Mouse (Mus musculus) forebrain, embryonic 12.5 days (tissue): ENCODE measurements around the gene Nipsnap3b. TPM values are rescaled to one million over a fixed set of nuclear protein-coding genes. Genes with fewer than 3 reads are reported as not detected.

Experiments used
- ATAC-seq: fragments of 200-750 bp; cut with Nextera tagmentation; 2 replicates; pipeline ENCODE4 v1.8.0; 2017; ENCODE audit warnings: moderate TSS enrichment; ENCODE audit not compliant: low FRiP score
- H3K27ac ChIP-seq: fragments of 300-500 bp; sonication (generic); 2 replicates; pipeline ENCODE4 v1.5.1; 2016; ENCODE audit warnings: mild to moderate bottlenecking
- H3K27me3 ChIP-seq: fragments of 300-500 bp; sonication (generic); 2 replicates; pipeline ENCODE4 v1.6.1; 2016; ENCODE audit warnings: mild to moderate bottlenecking
- H3K36me3 ChIP-seq: fragments of 300-500 bp; sonication (generic); replicated peaks from 2 replicates; pipeline ENCODE4 v1.6.1; 2016; ENCODE audit warnings: mild to moderate bottlenecking
- H3K4me1 ChIP-seq: fragments of 300-500 bp; sonication (generic); 2 replicates; pipeline ENCODE4 v1.6.1; 2016
- H3K4me2 ChIP-seq: fragments of 300-500 bp; sonication (generic); 2 replicates; pipeline ENCODE4 v1.6.1; 2016; ENCODE audit warnings: mild to moderate bottlenecking, moderate library complexity
- H3K4me3 ChIP-seq: fragments of 300-500 bp; sonication (generic); replicated peaks from 2 replicates; pipeline ENCODE4 v1.5.1; 2016; ENCODE audit warnings: mild to moderate bottlenecking
- H3K9ac ChIP-seq: fragments of 300-500 bp; sonication (generic); 2 replicates; pipeline ENCODE4 v1.6.1; 2016; ENCODE audit warnings: mild to moderate bottlenecking
- H3K9me3 ChIP-seq: fragments of 300-500 bp; sonication (generic); 2 replicates; pipeline ENCODE4 v1.6.1; 2016
- WGBS: fragments of 180-500 bp; shearing (Covaris S2); methylation state at CpG from one replicate; pipeline ENCODE4 v1.1.7; 2016; 5-methylcytosine and 5-hydroxymethylcytosine counted together
- polyA plus RNA-seq: library from polyadenylated mRNA; unstranded; fragments of >200 nt; fragmentation: Nextera tagmentation; extraction: Ambion mirVana; gene quantifications from 2 replicates; pipeline ENCODE4 v1.2.1, GENCODE M21; 2016

Gene Nipsnap3b
- polyA plus RNA-seq, 1 experiment from 2014 or later, result 95.1 TPM

GRCm38 (mm10) chr4:53023189-53023925 is 11.7 kb downstream of the Nipsnap3b start:
- no peak overlapping the region for H3K27ac ChIP-seq
- no peak overlapping the region for H3K4me2 ChIP-seq
- no peak overlapping the region for H3K9ac ChIP-seq
- H3K4me3 ChIP-seq, result no peak overlapping the region
- no peaks in the 10 kb centered on the region for H3K4me1 ChIP-seq
- H3K9me3 ChIP-seq, result no peaks in the 10 kb centered on the region
- ATAC-seq, result no peak
- H3K36me3 ChIP-seq, result peaks cover 38% of the 10 kb centered on the region
- H3K27me3 ChIP-seq, result no peaks in the 10 kb centered on the region
- whole genome bisulfite sequencing, result 95% methylated on average over 14 of the region's 14 CpGs

- Histone ChIP-seq H3K36me3 (peaks cover 30% of the 10 kb centered on the region), H3K4me3 (no peak overlapping the region), H3K4me1 (no peaks in the 10 kb centered on the region), H3K27me3 (no peaks in the 10 kb centered on the region), H3K9ac (no peak overlapping the region), H3K27ac (no peak overlapping the region), H3K9me3 (no peaks in the 10 kb centered on the region), H3K4me2 (no peak overlapping the region)
- 88% methylated on average over 4 of the region's 4 CpGs for WGBS
- no peak for ATAC-seq
Measured at GRCm38 (mm10) chr4:53024397-53024796, 12.7 kb downstream of the Nipsnap3b start.

- Histone ChIP-seq H3K27me3 (no peaks in the 10 kb centered on the region), H3K9me3 (no peaks in the 10 kb centered on the region), H3K4me2 (no peak overlapping the region), H3K27ac (no peak overlapping the region), H3K4me3 (no peak overlapping the region), H3K9ac (no peak overlapping the region), H3K4me1 (no peaks in the 10 kb centered on the region), H3K36me3 (peaks cover 11% of the 10 kb centered on the region)
- 85% methylated on average over 3 of the region's 3 CpGs for WGBS
- no peak for ATAC-seq
Measured at GRCm38 (mm10) chr4:53027811-53028210, 16.1 kb downstream of the Nipsnap3b start.

- no peaks in the 10 kb centered on the region for H3K9me3 ChIP-seq
- no peak overlapping the region for H3K4me2 ChIP-seq
- H3K9ac ChIP-seq, result no peak overlapping the region
- H3K4me1 ChIP-seq, result no peaks in the 10 kb centered on the region
- no peaks in the 10 kb centered on the region for H3K36me3 ChIP-seq
- no peaks in the 10 kb centered on the region for H3K27me3 ChIP-seq
- WGBS, result 43% methylated on average over 8 of the region's 8 CpGs
- ATAC-seq, result no peak
- no peak overlapping the region for H3K27ac ChIP-seq
- H3K4me3 ChIP-seq, result no peak overlapping the region
Measured at GRCm38 (mm10) chr4:53030326-53030948, 18.8 kb downstream of the Nipsnap3b start.

GRCm38 (mm10) chr4:53043819-53044218 is 32.1 kb downstream of the Nipsnap3b start:
- no peak for ATAC-seq
- Histone ChIP-seq H3K9ac (no peak overlapping the region), H3K9me3 (no peaks in the 10 kb centered on the region), H3K27ac (no peak overlapping the region), H3K27me3 (no peaks in the 10 kb centered on the region), H3K4me1 (0 out of 2 replicates have a peak, but pooled peaks cover 2% of the 10 kb centered on the region), H3K36me3 (0 out of 2 replicates have a peak, but pooled peaks cover 7% of the 10 kb centered on the region), H3K4me2 (no peak overlapping the region), H3K4me3 (no peak overlapping the region)
- 90% methylated on average over 8 of the region's 8 CpGs for WGBS

GRCm38 (mm10) chr4:53045807-53046206 is 34.1 kb downstream of the Nipsnap3b start:
- Histone ChIP-seq H3K36me3 (0 out of 2 replicates have a peak, but pooled peaks cover 7% of the 10 kb centered on the region), H3K4me3 (no peak overlapping the region), H3K9me3 (no peaks in the 10 kb centered on the region), H3K27me3 (no peaks in the 10 kb centered on the region), H3K9ac (no peak overlapping the region), H3K27ac (no peak overlapping the region), H3K4me2 (no peak overlapping the region), H3K4me1 (0 out of 2 replicates have a peak, but pooled peaks cover 2% of the 10 kb centered on the region)
- no peak for ATAC-seq
- 85% methylated on average over 7 of the region's 7 CpGs for WGBS

GRCm38 (mm10) chr4:53046238-53047022 is 34.8 kb downstream of the Nipsnap3b start:
- no peak for ATAC-seq
- Histone ChIP-seq H3K4me2 (no peak overlapping the region), H3K27me3 (no peaks in the 10 kb centered on the region), H3K4me1 (0 out of 2 replicates have a peak, but pooled peaks cover 2% of the 10 kb centered on the region), H3K36me3 (0 out of 2 replicates have a peak, but pooled peaks cover 7% of the 10 kb centered on the region), H3K4me3 (no peak overlapping the region), H3K9ac (no peak overlapping the region), H3K27ac (no peak overlapping the region), H3K9me3 (no peaks in the 10 kb centered on the region)
- WGBS, result 76% methylated on average over 9 of the region's 9 CpGs

- no peak overlapping the region for H3K4me2 ChIP-seq
- H3K4me1 ChIP-seq, result no peaks in the 10 kb centered on the region
- H3K4me3 ChIP-seq, result no peak overlapping the region
- H3K27me3 ChIP-seq, result no peaks in the 10 kb centered on the region
- H3K9ac ChIP-seq, result no peak overlapping the region
- 88% methylated on average over 7 of the region's 7 CpGs for WGBS
- no peak overlapping the region for H3K27ac ChIP-seq
- no peak for ATAC-seq
- H3K9me3 ChIP-seq, result no peaks in the 10 kb centered on the region
- no peaks in the 10 kb centered on the region for H3K36me3 ChIP-seq
Measured at GRCm38 (mm10) chr4:53062301-53063008, 50.8 kb downstream of the Nipsnap3b start.

Other genes starting within 250 kb of the Nipsnap3b start
- gene Olfr275, start 197.3 kb upstream of the Nipsnap3b start, polyA plus RNA-seq, result not detected in 2 replicates
- not detected in 2 replicates for gene Olfr273, start 152.6 kb upstream of the Nipsnap3b start, polyA plus RNA-seq
- not detected in 2 replicates for gene Olfr272, start 92.7 kb upstream of the Nipsnap3b start, polyA plus RNA-seq
- not detected in 2 replicates for gene Olfr270, start 47.3 kb upstream of the Nipsnap3b start, polyA plus RNA-seq
- not detected in 2 replicates for gene Nipsnap3a, start 22.6 kb upstream of the Nipsnap3b start, polyA plus RNA-seq
- gene Abca1, start 148.0 kb downstream of the Nipsnap3b start, polyA plus RNA-seq, result 5.9 and 7.5 TPM in 2 replicates